Mouse (Mus musculus) heart, postnatal 4 days (tissue): ENCODE data around the gene Samd7. TPM values are rescaled to one million over a fixed set of nuclear protein-coding genes. Genes with fewer than 3 reads are reported as not detected.

Experiments
- DNase-seq: peaks from one replicate; pipeline ENCODE4 v3.0.0; 2021
- total RNA-seq, 2 experiments: library from RNA; stranded (reverse); gene quantifications; 2 replicates each; pipeline ENCODE4 v1.2.3; 2021

Samd7 gene
- total RNA-seq, 2 experiments from 2014 or later: not detected

DNA sequence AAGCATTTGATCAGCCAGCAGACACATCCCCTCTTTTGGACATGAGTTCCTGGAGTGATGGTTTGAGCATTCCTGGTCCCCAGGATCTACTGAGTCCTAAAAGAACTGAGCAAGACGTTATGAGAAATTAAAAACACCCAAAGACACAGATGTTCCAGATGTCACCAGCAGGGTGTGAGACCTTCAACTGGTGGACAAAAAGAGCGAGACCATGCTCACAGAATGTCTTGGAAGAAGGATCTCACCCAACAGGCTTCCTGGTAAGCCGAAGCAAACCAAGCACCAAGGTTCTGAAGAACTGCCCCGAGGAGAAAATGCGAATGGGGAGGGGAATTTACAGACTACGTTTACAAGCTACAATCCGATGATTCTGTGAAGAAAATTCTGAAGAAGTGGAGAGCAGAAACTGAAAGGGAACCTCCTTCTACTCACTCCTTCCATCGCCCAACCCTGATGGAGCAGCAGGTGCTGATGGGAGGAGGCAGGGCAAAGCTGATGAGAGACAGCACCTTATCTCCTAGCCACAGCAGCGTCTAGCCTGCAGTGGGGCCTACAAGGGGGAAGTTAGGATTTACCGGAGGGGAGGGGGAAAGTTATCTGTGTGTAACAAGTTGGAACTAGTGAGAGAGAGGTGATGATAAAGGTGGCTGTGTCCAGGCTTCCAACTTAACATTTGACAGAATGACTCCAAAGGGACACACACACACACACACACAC lies 19.4 kb downstream of the Samd7 start:
- DNase-seq: peak; percentile 12

DNA sequence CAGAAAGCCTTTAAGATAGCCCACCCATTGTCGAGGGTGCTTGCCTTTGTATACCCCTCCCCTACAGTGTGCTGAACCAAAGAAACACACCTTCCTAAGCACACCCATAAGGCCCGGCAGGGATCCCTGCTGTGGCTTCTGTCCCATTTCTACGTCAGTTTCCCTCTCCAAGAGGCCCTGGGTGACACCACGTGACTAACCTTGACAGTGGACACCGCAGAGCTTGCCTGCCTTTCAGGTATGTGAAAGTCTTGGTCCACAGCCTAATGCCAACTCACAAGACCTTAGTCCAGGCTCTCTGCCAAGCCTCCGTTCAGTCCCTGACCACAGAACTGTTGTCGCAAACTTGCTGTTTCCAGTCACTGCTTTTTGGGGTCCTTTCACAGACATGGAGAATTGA lies 20.1 kb downstream of the Samd7 start:
- DNase-seq: peak; percentile 40

DNA sequence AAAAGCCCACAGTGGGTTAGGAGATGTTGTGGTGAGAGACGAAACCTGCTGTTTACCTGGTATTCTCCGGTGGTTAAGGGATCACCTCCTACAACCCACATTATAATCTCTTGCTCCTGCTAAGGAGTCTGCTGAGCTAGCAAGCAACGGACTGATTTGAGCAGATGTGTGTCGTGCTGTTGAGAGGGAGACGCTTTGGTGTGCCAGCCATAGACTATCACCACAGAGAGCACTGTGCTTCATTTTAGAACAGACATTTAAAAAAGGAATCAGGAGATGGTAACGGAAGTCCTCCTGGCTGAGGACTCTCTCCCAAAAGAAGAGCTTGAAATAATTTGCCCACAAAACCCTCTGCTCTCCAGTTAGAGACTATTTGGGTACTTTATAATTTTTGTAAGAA lies 21.2 kb downstream of the Samd7 start:
- no peak for DNase-seq

DNA sequence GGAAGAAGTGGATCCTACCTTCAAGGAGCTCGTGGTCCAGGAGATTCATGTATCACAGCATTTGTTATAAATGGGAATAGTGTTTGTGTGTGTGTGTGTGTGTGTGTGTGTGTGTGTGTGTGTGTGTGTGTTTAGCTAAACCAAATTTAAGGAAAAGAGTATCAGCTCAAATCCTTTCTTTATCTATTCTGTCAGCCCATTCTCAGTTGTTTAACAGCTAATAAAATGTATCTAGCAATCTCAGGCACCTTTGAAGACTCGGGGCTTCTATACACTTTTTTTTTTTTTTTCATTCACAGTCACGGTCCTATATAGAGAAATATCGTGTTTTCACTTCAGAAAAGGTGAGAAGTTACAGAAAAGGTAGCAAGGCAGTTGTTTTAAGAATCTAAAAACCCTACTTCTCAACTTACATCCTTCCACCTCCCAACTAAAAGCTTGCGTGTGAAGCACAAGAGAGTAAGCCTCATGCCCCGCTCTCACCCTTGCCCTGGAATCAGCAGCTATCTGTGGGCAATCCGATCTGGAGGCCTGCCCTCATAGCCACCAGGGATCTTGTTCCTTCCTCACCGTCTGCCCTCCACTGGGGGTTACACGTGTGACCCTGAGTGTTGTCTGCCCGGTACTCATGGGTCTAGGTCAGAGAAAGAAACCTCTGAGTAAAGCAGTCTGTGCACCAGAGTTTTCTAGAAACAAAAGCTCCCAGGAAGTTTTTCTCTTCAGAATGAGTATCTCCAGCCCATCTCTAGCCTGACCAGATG lies 23.8 kb downstream of the Samd7 start:
- DNase-seq: no peak

DNA sequence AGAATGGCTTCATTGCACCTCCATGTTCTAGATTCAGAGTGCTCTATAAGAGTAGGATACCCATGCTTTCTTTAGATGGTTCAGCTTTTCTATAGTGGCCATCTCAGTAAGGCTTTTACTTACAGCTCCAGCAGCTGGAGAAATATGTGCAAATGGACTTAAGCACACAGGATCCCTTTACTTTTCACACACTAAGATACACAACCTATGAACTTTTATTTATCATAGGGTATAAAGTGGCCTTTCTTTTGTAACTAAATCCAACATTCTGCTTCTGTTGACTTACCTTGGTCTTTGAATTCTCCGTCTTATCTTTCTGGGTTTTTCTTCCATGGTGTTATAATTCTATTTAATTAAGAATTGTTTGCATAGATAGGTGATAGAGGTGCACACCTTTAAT lies 25.5 kb downstream of the Samd7 start:
- no peak for DNase-seq

DNA sequence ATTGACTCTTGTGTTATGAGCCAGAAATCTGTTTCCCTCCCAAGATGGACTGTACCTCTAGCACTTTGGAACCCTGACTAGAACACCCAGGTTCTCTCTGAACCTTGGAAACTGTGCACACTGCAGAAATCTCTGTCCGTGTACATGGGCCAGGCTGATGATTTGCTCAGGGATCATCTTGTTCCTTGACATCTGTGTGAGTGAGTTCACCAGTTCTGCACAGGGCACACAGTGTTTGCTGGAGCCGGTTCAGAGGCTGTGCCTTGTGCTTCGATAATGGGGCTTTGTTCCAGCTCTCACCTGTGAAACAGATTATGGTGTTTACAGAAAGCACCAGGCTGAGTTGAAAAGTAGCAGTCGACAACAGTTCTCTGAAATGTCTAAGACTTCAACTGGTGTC lies 26.5 kb downstream of the Samd7 start:
- DNase-seq: no peak

DNA sequence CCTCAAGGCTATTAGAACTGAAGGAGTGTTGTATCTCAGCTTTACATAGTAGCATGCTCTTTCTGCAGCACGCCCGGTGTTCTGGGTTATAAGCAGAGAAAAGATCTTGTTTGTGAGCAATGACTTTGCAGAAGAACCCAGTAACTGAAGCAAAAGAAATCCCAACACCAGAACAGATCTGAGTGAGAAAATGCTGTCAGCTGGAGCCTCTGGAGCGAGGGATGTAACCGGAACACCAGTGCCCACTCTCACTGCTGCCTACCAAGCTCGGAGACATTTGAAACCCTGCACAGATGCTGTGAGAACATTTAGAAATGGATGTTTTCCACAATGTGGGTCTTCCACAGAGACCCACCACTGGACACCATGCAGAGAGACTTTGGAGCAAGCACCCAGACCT lies 28.6 kb downstream of the Samd7 start:
- DNase-seq: no peak

DNA sequence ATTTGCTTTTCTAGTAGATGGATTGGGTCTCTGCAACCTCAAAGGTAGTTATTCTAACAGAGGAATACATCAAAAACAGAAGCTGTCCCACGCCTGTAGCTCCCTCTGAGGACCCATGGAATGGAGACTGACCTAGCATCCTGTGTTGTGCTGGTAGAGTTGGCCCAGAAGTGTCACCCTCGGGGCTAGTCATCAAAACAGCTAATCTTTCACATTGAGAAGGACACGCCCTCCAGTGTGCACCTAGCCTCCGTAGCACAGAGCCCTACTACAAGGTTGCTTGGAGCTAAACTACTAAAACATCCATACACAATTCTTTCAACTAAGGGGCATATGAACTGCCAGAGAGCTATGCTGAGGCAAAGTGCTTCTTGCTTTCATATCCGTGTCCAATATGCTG lies 31.9 kb downstream of the Samd7 start:
- DNase-seq: no peak

DNA sequence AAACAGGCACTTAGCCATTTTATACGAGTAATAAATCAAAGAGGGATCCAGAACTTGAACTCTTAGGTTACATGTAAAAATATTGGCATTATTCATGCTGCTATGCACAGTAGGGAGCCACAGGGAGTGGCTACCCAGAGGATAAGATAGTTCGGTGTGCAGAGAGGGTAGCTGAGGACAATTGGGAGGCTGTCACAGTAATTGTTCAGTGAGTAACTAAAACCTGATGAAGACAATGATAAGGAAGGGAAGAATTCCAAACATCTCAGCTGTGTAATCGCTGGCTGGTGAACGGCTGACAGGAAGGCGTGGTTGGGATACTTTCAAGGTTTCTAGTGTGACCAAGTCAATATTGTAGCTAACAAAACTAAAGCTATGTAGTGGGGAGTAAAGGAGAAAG lies 42.4 kb downstream of the Samd7 start:
- no peak for DNase-seq

DNA sequence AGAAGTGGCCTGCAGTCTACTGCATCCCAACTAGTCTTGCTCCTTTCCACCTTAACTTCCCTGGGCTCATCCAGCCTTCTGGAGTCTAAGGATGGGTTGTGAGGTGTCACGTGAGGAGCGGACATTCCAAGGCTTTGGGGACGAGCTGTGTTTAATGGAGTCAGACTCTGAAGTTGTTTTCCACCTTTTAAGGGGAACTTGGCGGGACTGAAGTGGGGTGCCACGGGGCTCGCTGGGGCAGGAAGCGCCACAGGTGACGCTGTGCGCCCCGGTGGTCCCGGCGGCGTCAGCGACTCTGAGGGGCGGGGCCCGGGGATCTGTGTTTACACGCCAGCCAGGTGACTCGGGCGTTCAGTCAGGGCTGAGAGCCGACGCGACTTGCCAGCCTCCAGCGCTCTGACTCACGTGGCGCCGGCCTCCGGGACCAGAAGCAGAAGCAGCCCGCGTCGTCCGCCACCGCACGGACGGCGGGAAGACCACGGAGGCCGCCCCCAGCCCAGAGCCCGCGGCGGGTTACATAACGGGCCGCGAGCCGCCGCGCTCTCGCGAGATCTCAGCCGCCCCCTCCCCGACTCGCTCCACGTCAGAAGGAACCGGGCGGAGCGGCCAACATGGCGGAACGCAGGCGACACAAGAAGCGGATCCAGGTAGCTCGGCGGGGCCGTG lies 46.8 kb downstream of the Samd7 start, which contains the start of gene Sec62:
Gene Sec62 (plus strand): TSS at position 139 of the 666 bp plus-strand sequence.
- peak; percentile 95 for DNase-seq

DNA sequence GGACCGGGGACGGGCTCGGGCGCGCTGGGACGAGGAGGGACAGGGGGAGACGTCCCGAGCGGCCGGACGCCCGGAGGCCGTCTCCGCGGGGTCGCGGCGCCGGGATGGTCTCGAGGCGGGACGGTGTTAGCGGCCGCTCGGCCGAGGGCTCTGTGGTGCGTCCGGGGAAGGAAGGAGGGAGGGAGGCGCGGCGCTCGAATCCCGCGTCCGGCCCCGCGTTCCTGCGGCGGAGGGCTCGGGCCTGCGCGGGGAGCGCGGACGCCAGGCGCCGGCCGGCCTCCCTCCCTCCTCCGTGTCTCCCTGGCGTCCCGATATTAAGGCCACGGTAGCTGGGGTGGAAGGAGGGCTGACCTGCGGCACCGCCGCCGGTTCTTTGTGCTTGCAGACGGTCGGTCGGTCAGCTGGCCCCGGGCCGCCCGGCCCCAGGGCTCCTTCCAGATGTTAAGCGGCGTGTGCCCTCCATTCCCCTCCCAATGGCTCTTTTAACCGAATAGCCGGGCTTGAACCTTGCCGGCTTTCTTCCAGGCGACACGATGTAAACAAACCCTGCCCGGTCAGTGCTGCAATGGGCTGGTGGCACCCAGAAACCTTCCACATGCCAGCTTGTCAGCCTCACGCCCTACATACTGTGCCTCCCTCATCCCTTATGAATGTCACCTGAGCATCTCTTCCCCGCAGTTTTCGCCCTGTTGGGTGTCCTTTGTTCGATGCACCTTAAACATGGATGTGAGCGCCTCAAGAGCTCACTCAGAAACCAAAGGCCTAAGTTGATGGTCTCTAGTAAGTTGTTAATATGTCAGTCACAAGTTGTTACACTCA lies 47.5 kb downstream of the Samd7 start:
- DNase-seq: no peak

DNA sequence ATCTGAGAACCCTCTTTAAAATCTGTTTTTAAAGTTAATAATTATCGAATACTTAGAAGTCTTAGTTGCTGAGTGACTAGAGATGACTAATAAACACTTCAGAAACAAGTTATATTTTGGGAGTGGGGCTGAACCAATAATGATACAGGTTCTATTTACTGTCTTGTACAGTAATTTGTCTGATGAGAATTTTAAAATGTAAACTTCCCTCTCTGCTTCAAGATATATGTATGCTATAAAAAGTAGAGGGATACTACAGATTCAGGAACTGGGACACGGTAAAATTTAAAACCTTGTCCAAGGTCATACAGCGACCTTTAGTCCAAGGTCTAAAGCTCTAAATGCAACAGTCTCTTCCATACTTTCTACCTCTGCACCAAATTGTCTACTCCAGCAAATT lies 56.1 kb downstream of the Samd7 start:
- DNase-seq: no peak

DNA sequence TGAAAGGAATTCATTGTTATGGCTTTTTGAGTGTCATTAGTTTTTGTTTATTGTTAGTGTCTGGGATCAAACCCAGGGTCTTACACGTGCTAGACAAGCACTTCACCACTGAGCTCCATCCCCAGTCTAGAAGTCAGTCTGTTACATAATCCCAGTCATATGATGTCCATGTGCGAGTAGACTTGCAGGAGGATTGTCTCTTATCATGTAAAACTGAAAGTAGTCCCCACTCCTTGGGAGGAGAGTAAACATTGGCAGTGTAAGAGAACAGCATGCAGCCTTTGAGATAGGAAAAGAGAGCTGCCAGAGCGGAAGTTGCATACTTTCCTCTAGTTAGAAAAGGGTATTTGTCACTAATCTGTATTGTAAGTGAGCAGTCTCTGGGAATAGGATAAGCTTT lies 66.8 kb downstream of the Samd7 start:
- DNase-seq: peak; percentile 7

Other genes starting within 250 kb of the Samd7 start
- gene Mecom, start 198.3 kb upstream of the Samd7 start, total RNA-seq: 10 to 100 TPM; 31.5 to 36.1 TPM
- not detected for gene Actrt3, start 146.4 kb upstream of the Samd7 start, total RNA-seq
- 10 to 100 TPM; 18.5 to 20.0 TPM for gene Mynn, start 144.2 kb upstream of the Samd7 start, total RNA-seq
- gene Lrriq4, start 101.8 kb upstream of the Samd7 start, total RNA-seq: not detected
- not detected for gene Lrrc34, start 98.4 kb upstream of the Samd7 start, total RNA-seq
- gene Lrrc31, start 46.5 kb upstream of the Samd7 start, total RNA-seq: under 1 TPM in 1 of 2 experiments, not detected in 1; 0.12 TPM
- gene Sec62, start 46.6 kb downstream of the Samd7 start, total RNA-seq: 10 to 100 TPM; 37.6 to 38.0 TPM
- gene Gpr160, start 109.7 kb downstream of the Samd7 start, total RNA-seq: under 1 TPM; 0.60 to 0.63 TPM
- 10 to 100 TPM; 17.6 to 17.8 TPM for gene Phc3, start 223.1 kb downstream of the Samd7 start, total RNA-seq
- 10 to 100 TPM; 23.0 to 26.6 TPM for gene Prkci, start 249.5 kb downstream of the Samd7 start, total RNA-seq